Mouse (Mus musculus) MEL (cell line): ENCODE measurements around the gene Stab2.

ENCODE experiments used
- CTCF ChIP-seq, 3 experiments: IDR thresholded peaks in 2 of 3; conservative IDR thresholded peaks in 1 of 3; 2 replicates each; pipeline ENCODE4 v1.5.1; 2011 to 2012; ENCODE audit warnings: low read length in 3 of 3, low read depth in 2 of 3, mild to moderate bottlenecking in 2 of 3, improper control_type of control experiment in 1 of 3, inconsistent platforms in 1 of 3, mixed read lengths in 1 of 3, moderate library complexity in 1 of 3; ENCODE audit not compliant: control insufficient read depth in 1 of 3, insufficient read depth in 1 of 3, poor library complexity in 1 of 3, severe bottlenecking in 1 of 3
- EP300 ChIP-seq, 2 experiments: IDR thresholded peaks; 2 replicates each; pipeline ENCODE4 v1.6.1; 2011; ENCODE audit warnings: improper control_type of control experiment in 2 of 2, low read length in 2 of 2, low read depth in 1 of 2, mild to moderate bottlenecking in 1 of 2
- GATA1 ChIP-seq: IDR thresholded peaks from 2 replicates; pipeline ENCODE4 v1.6.1; 2011; ENCODE audit warnings: low read depth, low read length, improper control_type of control experiment
- JUND ChIP-seq: IDR thresholded peaks from 2 replicates; pipeline ENCODE4 v1.6.1; 2011; ENCODE audit warnings: low read depth, mild to moderate bottlenecking, improper control_type of control experiment, low read length
- MAFK ChIP-seq: IDR thresholded peaks from 2 replicates; pipeline ENCODE4 v1.6.1; 2011; ENCODE audit warnings: low read depth, mild to moderate bottlenecking, low read length, improper control_type of control experiment, borderline replicate concordance
- SIN3A ChIP-seq: IDR thresholded peaks from 2 replicates; pipeline ENCODE4 v1.6.1; 2012; ENCODE audit warnings: low read length, improper control_type of control experiment, inconsistent platforms
- ZNF384 ChIP-seq: IDR thresholded peaks from 2 replicates; pipeline ENCODE4 v1.6.1; 2012; ENCODE audit warnings: low read depth, mild to moderate bottlenecking, inconsistent platforms, low read length, improper control_type of control experiment

DNA sequence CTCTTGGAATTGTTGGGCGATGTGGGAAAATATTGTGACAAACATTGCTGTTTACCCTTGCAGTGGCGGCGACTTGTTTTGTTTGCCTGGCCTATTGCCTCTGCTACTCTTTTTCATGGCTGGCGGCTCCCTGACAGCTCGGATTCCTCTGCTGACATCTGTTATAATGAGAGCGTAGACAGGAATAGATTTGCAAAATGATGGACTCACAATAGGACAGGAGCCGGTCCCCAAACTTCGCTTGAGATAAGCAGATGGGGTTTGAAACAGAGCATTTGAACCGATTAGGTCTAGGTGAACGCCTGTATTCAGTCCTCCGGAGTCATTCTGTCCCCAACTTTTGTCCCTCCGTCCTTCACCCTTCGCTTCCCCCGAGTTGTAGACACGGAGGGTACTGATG is 28.0 kb upstream of the Stab2 start:
- TF ChIP-seq JUND: no peak
- no peak for TF ChIP-seq CTCF (IDR thresholded peaks at IDR 0.05 in 2 of 3, conservative IDR thresholded peaks at IDR 0.05 in 1 of 3; ENCODE audit: control insufficient read depth in 1 of 3, insufficient read depth in 1 of 3, low read depth in 2 of 3, low read length in 3 of 3, poor library complexity in 1 of 3, severe bottlenecking in 1 of 3)
- TF ChIP-seq MAFK: no peak
- TF ChIP-seq GATA1: no peak
- TF ChIP-seq SIN3A: no peak
- TF ChIP-seq EP300 (IDR thresholded peaks at IDR 0.05; ENCODE audit: low read depth in 1 of 2, low read length in 2 of 2): no peak
- no peak for TF ChIP-seq ZNF384
